Mouse (Mus musculus) kidney, embryonic 16.5 days (tissue): ENCODE results near the gene Cd47. TPM values are rescaled to one million over a fixed set of nuclear protein-coding genes. Genes with fewer than 3 reads are reported as not detected.

Experiments
- ATAC-seq: fragments of 200-750 bp; cut with Nextera tagmentation; 2 replicates; pipeline ENCODE4 v1.8.0; 2017; ENCODE audit warnings: moderate TSS enrichment; ENCODE audit not compliant: low FRiP score, low TSS enrichment
- H3K27ac ChIP-seq: fragments of 300-500 bp; sonication (generic); 2 replicates; pipeline ENCODE4 v1.5.1; 2014; ENCODE audit warnings: low read length
- H3K27me3 ChIP-seq: fragments of 300-500 bp; sonication (generic); 2 replicates; pipeline ENCODE4 v1.6.1; 2014; ENCODE audit warnings: low read length, control low read depth, mixed read lengths; ENCODE audit not compliant: insufficient read depth
- H3K36me3 ChIP-seq: fragments of 300-500 bp; sonication (generic); 2 replicates; pipeline ENCODE4 v1.6.1; 2014; ENCODE audit warnings: low read length, control low read depth, mixed read lengths; ENCODE audit not compliant: insufficient read depth
- H3K4me1 ChIP-seq: fragments of 300-500 bp; sonication (generic); 2 replicates; pipeline ENCODE4 v1.6.1; 2014; ENCODE audit warnings: low read length, control low read depth, mixed read lengths; ENCODE audit not compliant: insufficient read depth
- H3K4me2 ChIP-seq: fragments of 300-500 bp; sonication (generic); replicated peaks from 2 replicates; pipeline ENCODE4 v1.6.1; 2014; ENCODE audit warnings: low read depth, low read length
- H3K4me3 ChIP-seq: fragments of 300-500 bp; sonication (generic); 2 replicates; pipeline ENCODE4 v1.5.1; 2014; ENCODE audit warnings: mild to moderate bottlenecking, low read length
- H3K9ac ChIP-seq: fragments of 300-500 bp; sonication (generic); replicated peaks from 2 replicates; pipeline ENCODE4 v1.6.1; 2014; ENCODE audit warnings: low read length
- H3K9me3 ChIP-seq: fragments of 300-500 bp; sonication (generic); 2 replicates; pipeline ENCODE4 v1.6.1; 2016; ENCODE audit warnings: low read length, control low read depth
- WGBS: fragments of 180-500 bp; shearing (Covaris S2); extraction: QIAGEN DNeasy Blood & Tissue Kit; methylation state at CpG from one replicate; pipeline ENCODE4 v1.1.7; 2014; 5-methylcytosine and 5-hydroxymethylcytosine counted together
- polyA plus RNA-seq: library from polyadenylated mRNA; unstranded; fragments of >200 nt; fragmentation: Nextera tagmentation; extraction: Ambion mirVana; gene quantifications from 2 replicates; pipeline ENCODE4 v1.2.1, GENCODE M21; 2015

The Cd47 gene
- polyA plus RNA-seq, 1 experiment from 2014 or later = 78.0 TPM

- Histone ChIP-seq H3K9ac (no peak overlapping the region), H3K4me3 (no peak overlapping the region), H3K27ac (no peak overlapping the region), H3K4me2 (no peak overlapping the region; the same call in 1 of the 2 replicates), H3K4me1 (peaks cover 22% of the 10 kb centered on the region), H3K27me3 (no peaks in the 10 kb centered on the region), H3K9me3 (no peaks in the 10 kb centered on the region), H3K36me3 (no peaks in the 10 kb centered on the region)
- 43% methylated on average over 11 of the region's 11 CpGs for WGBS
- peak; percentile 54; the same call in 1 of the 2 replicates for ATAC-seq
Observed at GRCm38 (mm10) chr16:49937218-49938165, 137.2 kb downstream of the Cd47 start.

- Histone ChIP-seq H3K9ac (no peak overlapping the region), H3K4me2 (no peak overlapping the region), H3K4me3 (no peak overlapping the region), H3K27ac (no peak overlapping the region), H3K27me3 (no peaks in the 10 kb centered on the region), H3K4me1 (peaks cover 15% of the 10 kb centered on the region; the same call in 1 of the 2 replicates), H3K9me3 (no peaks in the 10 kb centered on the region), H3K36me3 (no peaks in the 10 kb centered on the region)
- 77% methylated on average over 7 of the region's 7 CpGs for WGBS
- no peak for ATAC-seq
Observed at GRCm38 (mm10) chr16:49938483-49939301, 138.4 kb downstream of the Cd47 start.

- no peaks in the 10 kb centered on the region for H3K27me3 ChIP-seq
- H3K9me3 ChIP-seq = no peaks in the 10 kb centered on the region
- peaks cover 15% of the 10 kb centered on the region; the same call in 1 of the 2 replicates for H3K4me1 ChIP-seq
- H3K4me3 ChIP-seq = no peak overlapping the region
- WGBS = 96% methylated on average over 2 of the region's 2 CpGs
- no peak for ATAC-seq
- H3K36me3 ChIP-seq = no peaks in the 10 kb centered on the region
- H3K4me2 ChIP-seq = no peak overlapping the region
- no peak overlapping the region for H3K27ac ChIP-seq
- H3K9ac ChIP-seq = no peak overlapping the region
Observed at GRCm38 (mm10) chr16:49939376-49939775, 139.0 kb downstream of the Cd47 start.

GRCm38 (mm10) chr16:49940473-49940872 is 140.1 kb downstream of the Cd47 start:
- Histone ChIP-seq H3K27ac (no peak overlapping the region), H3K4me2 (no peak overlapping the region), H3K9me3 (no peaks in the 10 kb centered on the region), H3K4me1 (peaks cover 15% of the 10 kb centered on the region; the same call in 1 of the 2 replicates), H3K9ac (no peak overlapping the region), H3K27me3 (no peaks in the 10 kb centered on the region), H3K4me3 (no peak overlapping the region), H3K36me3 (no peaks in the 10 kb centered on the region)
- no peak for ATAC-seq

GRCm38 (mm10) chr16:49941031-49941430 is 140.7 kb downstream of the Cd47 start:
- Histone ChIP-seq H3K27me3 (no peaks in the 10 kb centered on the region), H3K4me2 (no peak overlapping the region), H3K4me3 (no peak overlapping the region), H3K9me3 (no peaks in the 10 kb centered on the region), H3K4me1 (peaks cover 15% of the 10 kb centered on the region; the same call in 1 of the 2 replicates), H3K27ac (no peak overlapping the region), H3K9ac (no peak overlapping the region), H3K36me3 (no peaks in the 10 kb centered on the region)
- ATAC-seq = no peak
- 100% methylated on average over 1 of the region's 1 CpGs for WGBS

- Histone ChIP-seq H3K4me2 (no peak overlapping the region), H3K27ac (no peak overlapping the region), H3K4me1 (no peaks in the 10 kb centered on the region; the same call in 1 of the 2 replicates), H3K9me3 (no peaks in the 10 kb centered on the region), H3K36me3 (no peaks in the 10 kb centered on the region), H3K4me3 (no peak overlapping the region), H3K27me3 (no peaks in the 10 kb centered on the region), H3K9ac (no peak overlapping the region)
- ATAC-seq = no peak
- WGBS = 84% methylated on average over 1 of the region's 1 CpGs
Observed at GRCm38 (mm10) chr16:49943726-49944125, 143.4 kb downstream of the Cd47 start.

GRCm38 (mm10) chr16:49945084-49945483 is 144.8 kb downstream of the Cd47 start:
- Histone ChIP-seq H3K36me3 (no peaks in the 10 kb centered on the region), H3K4me1 (no peaks in the 10 kb centered on the region; the same call in 1 of the 2 replicates), H3K27me3 (no peaks in the 10 kb centered on the region), H3K4me3 (no peak overlapping the region), H3K9me3 (no peaks in the 10 kb centered on the region), H3K4me2 (no peak overlapping the region), H3K27ac (no peak overlapping the region), H3K9ac (no peak overlapping the region)
- WGBS = 72% methylated on average over 5 of the region's 5 CpGs
- no peak for ATAC-seq

- no peaks in the 10 kb centered on the region for H3K36me3 ChIP-seq
- H3K9ac ChIP-seq = no peak overlapping the region
- no peaks in the 10 kb centered on the region for H3K27me3 ChIP-seq
- no peak overlapping the region for H3K4me2 ChIP-seq
- H3K27ac ChIP-seq = no peak overlapping the region
- 79% methylated on average over 3 of the region's 3 CpGs for WGBS
- no peak for ATAC-seq
- H3K4me3 ChIP-seq = no peak overlapping the region
- H3K4me1 ChIP-seq = peaks cover 4% of the 10 kb centered on the region
- peaks cover 4% of the 10 kb centered on the region; the same call in 1 of the 2 replicates for H3K9me3 ChIP-seq
Observed at GRCm38 (mm10) chr16:49947049-49947448, 146.7 kb downstream of the Cd47 start.

- Histone ChIP-seq H3K9ac (no peak overlapping the region), H3K27ac (no peak overlapping the region), H3K9me3 (peaks cover 4% of the 10 kb centered on the region; the same call in 1 of the 2 replicates), H3K4me3 (no peak overlapping the region), H3K4me1 (peaks cover 9% of the 10 kb centered on the region), H3K4me2 (no peak overlapping the region), H3K36me3 (no peaks in the 10 kb centered on the region), H3K27me3 (no peaks in the 10 kb centered on the region)
- 56% methylated on average over 7 of the region's 7 CpGs for WGBS
- no peak for ATAC-seq
Observed at GRCm38 (mm10) chr16:49947610-49948009, 147.3 kb downstream of the Cd47 start.
